Mouse (Mus musculus) adrenal gland, adult 8-10 months (tissue): Measurements from ENCODE around the gene Upb1. TPM values are rescaled to one million over a fixed set of nuclear protein-coding genes. Genes with fewer than 3 reads are reported as not detected.

ENCODE experiments used
- total RNA-seq, 4 experiments: library from RNA; stranded (reverse); gene quantifications; 2 replicates each; pipeline ENCODE4 v1.2.4; 2022

Upb1 gene
- total RNA-seq, 4 experiments from 2014 or later = 0.65 to 1.9 (median 1.4) TPM

Other genes with a start within 250 kb of the Upb1 start
- 10 to 100 TPM; 62.7 to 81.0 (median 64.4) TPM for gene Specc1l, start 189.0 kb upstream of the Upb1 start, total RNA-seq
- gene Adora2a, start 84.2 kb upstream of the Upb1 start, total RNA-seq = 1 to 10 TPM; 1.6 to 5.2 (median 2.4) TPM
- gene Snrpd3, start 116.4 kb downstream of the Upb1 start, total RNA-seq = 10 to 100 TPM; 82.7 to 88.0 (median 86.2) TPM
- 10 to 100 TPM; 20.3 to 23.9 (median 23.2) TPM for gene Gucd1, start 116.9 kb downstream of the Upb1 start, total RNA-seq
- under 1 TPM; 0.19 to 0.37 (median 0.26) TPM for gene Lrrc75b, start 159.2 kb downstream of the Upb1 start, total RNA-seq
- under 1 TPM in 2 of 4 experiments, not detected in 2; 0.40 to 0.42 TPM for gene Ggt1, start 160.5 kb downstream of the Upb1 start, total RNA-seq
- gene Ggt5, start 188.2 kb downstream of the Upb1 start, total RNA-seq = 1 to 10 TPM; 4.2 to 9.6 (median 5.7) TPM
- 10 to 100 TPM in 2 of 4 experiments, 1 to 10 TPM in 2; 9.4 to 15.1 (median 11.5) TPM for gene Susd2, start 242.9 kb downstream of the Upb1 start, total RNA-seq